Mouse (Mus musculus): ENCODE data around the gene Hyal2. TPM values are rescaled to one million over a fixed set of nuclear protein-coding genes. Genes with fewer than 3 reads are reported as not detected.
"Not testable (repeated sequence)": the region's sequence is repeated elsewhere in the genome, so short reads cannot be mapped to it uniquely, and the experiment has no call there.

Gene Hyal2
- polyA plus RNA-seq, 1 experiment from 2014 or later: 82.9 TPM

DNA sequence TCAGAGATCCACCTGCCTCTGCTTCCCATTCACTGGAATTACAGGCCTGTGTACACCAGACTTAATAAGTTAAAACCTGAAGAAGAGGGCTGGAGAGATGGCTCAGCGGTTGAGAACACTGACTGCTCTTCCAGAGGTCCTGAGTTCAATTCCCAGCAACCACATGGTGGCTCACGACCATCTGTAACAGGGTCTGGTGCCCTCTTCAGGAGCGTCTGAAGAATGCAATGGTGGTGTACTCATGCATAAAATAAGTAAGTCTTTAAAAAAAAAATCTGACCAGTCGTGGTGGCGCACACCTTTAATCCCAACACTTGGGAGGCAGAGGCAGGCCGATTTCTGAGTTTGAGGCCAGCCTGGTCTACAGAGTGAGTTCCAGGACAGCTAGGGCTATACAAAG is 6.0 kb downstream of the Hyal2 start:
- not testable (repeated sequence) for H3K9me3 ChIP-seq; H3K27me3 ChIP-seq (replicated peaks); ATAC-seq (replicated peaks); H3K27ac ChIP-seq; H3K4me2 ChIP-seq; H3K4me3 ChIP-seq; H3K9ac ChIP-seq
- 78% methylated on average over 6 of the region's 6 CpGs for WGBS
- H3K36me3 ChIP-seq (replicated peaks): peaks cover 25% of the 10 kb centered on the region
- peaks cover 33% of the 10 kb centered on the region for H3K4me1 ChIP-seq

DNA sequence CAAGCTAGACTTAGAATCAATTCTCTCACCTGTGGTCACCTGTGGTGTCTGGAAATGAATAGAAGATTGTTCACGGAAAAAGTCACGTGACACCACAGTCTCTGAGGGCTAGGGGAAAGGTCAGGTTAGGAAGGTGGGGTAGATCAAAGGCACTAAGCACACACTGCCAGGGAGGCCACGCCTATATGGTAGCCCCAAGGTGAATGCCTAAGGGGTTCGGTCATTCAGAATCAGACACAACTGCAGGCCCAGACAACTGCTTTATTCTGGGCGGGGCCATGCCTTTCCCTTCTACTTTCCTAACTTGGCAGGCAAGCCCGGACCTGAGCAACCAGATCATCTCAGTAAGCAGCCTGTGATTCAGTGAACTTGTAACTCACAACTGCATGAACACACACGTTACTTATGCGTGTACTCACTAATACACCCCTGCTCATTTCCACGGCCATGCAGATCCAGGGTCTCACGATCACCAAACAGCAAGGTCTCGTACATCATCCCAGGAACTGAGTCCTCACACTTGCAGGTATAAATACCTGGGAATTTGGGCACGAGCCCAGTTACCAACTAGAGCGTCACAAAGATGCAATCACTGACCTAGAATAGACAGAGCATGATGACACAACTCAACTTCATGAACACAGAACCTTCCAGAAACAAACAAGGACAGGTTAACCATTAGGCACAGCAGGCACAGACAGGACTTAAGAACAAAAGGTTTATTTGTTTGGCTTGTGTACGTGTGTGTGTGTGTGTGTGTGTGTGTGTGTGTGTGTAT is 8.0 kb downstream of the Hyal2 start:
- Histone ChIP-seq H3K4me2 (no peak overlapping the region), H3K4me1 (peaks cover 35% of the 10 kb centered on the region), H3K4me3 (no peak overlapping the region), H3K9me3 (no peaks in the 10 kb centered on the region), H3K36me3 (replicated peaks) (peaks cover 24% of the 10 kb centered on the region), H3K27ac (no peak overlapping the region), H3K9ac (no peak overlapping the region), H3K27me3 (replicated peaks) (no peaks in the 10 kb centered on the region)
- 90% methylated on average over 14 of the region's 14 CpGs for WGBS
- ATAC-seq (replicated peaks): no peak

- H3K9ac ChIP-seq: no peak within 1 kb of the TSS
- no peaks in the 10 kb centered on the region for H3K9me3 ChIP-seq
- H3K27ac ChIP-seq: peak within 1 kb of the TSS; percentile 43; the same call in 1 of the 2 replicates
- no peaks in the 10 kb centered on the region for H3K27me3 ChIP-seq (replicated peaks)
- peaks cover 18% of the 10 kb centered on the region for H3K36me3 ChIP-seq (replicated peaks)
- H3K4me2 ChIP-seq: peak within 1 kb of the TSS; percentile 34
- peaks cover 34% of the 10 kb centered on the region for H3K4me1 ChIP-seq
- no peak within 1 kb of the TSS for H3K4me3 ChIP-seq
- WGBS: 25% methylated on average over 16 of the region's 16 CpGs
- 0 out of 2 replicates have a peak, but pooled peaks have one; percentile 30 for ATAC-seq (replicated peaks)
These were observed 8.8 kb downstream of the Hyal2 start, which contains the start of gene Hyal1 for GRCm38 (mm10) chr9:107576357-107577107. Gene Hyal1 (plus strand): TSS chr9:107576927.

- peaks cover 4% of the 10 kb centered on the region; the same call in 1 of the 2 replicates for H3K36me3 ChIP-seq (replicated peaks)
- H3K9ac ChIP-seq: no peak overlapping the region
- H3K4me2 ChIP-seq: no peak overlapping the region
- H3K4me1 ChIP-seq: peaks cover 34% of the 10 kb centered on the region
- no peaks in the 10 kb centered on the region for H3K9me3 ChIP-seq
- H3K27me3 ChIP-seq (replicated peaks): no peaks in the 10 kb centered on the region
- no peak for ATAC-seq (replicated peaks)
- WGBS: 93% methylated on average over 10 of the region's 10 CpGs
- H3K4me3 ChIP-seq: no peak overlapping the region
- H3K27ac ChIP-seq: no peak overlapping the region
These were observed 10.1 kb downstream of the Hyal2 start for GRCm38 (mm10) chr9:107577871-107578270.

GRCm38 (mm10) chr9:107578587-107578986 is 10.8 kb downstream of the Hyal2 start, which contains the start of gene Naa80:
Gene Naa80 (plus strand): TSS chr9:107578887.
- Histone ChIP-seq H3K4me2 (no peak within 1 kb of the TSS), H3K9ac (0 out of 2 replicates have a peak within 1 kb of the TSS, but pooled peaks have one; percentile 8), H3K27me3 (replicated peaks) (no peaks in the 10 kb centered on the region), H3K27ac (no peak within 1 kb of the TSS), H3K9me3 (no peaks in the 10 kb centered on the region), H3K36me3 (replicated peaks) (peaks cover 4% of the 10 kb centered on the region; the same call in 1 of the 2 replicates), H3K4me1 (peaks cover 34% of the 10 kb centered on the region), H3K4me3 (no peak within 1 kb of the TSS)
- WGBS: 77% methylated on average over 3 of the region's 3 CpGs
- no peak for ATAC-seq (replicated peaks)

GRCm38 (mm10) chr9:107579023-107579900 is 11.5 kb downstream of the Hyal2 start:
- no peak for ATAC-seq (replicated peaks)
- WGBS: 96% methylated on average over 14 of the region's 14 CpGs
- Histone ChIP-seq H3K9ac (0 out of 2 replicates have a peak overlapping the region, but pooled peaks have one; percentile 8), H3K27ac (no peak overlapping the region), H3K4me2 (peak overlapping the region; percentile 96; the same call in 1 of the 2 replicates), H3K36me3 (replicated peaks) (peaks cover 4% of the 10 kb centered on the region; the same call in 1 of the 2 replicates), H3K4me1 (peaks cover 34% of the 10 kb centered on the region), H3K4me3 (no peak overlapping the region), H3K27me3 (replicated peaks) (no peaks in the 10 kb centered on the region), H3K9me3 (no peaks in the 10 kb centered on the region)

DNA sequence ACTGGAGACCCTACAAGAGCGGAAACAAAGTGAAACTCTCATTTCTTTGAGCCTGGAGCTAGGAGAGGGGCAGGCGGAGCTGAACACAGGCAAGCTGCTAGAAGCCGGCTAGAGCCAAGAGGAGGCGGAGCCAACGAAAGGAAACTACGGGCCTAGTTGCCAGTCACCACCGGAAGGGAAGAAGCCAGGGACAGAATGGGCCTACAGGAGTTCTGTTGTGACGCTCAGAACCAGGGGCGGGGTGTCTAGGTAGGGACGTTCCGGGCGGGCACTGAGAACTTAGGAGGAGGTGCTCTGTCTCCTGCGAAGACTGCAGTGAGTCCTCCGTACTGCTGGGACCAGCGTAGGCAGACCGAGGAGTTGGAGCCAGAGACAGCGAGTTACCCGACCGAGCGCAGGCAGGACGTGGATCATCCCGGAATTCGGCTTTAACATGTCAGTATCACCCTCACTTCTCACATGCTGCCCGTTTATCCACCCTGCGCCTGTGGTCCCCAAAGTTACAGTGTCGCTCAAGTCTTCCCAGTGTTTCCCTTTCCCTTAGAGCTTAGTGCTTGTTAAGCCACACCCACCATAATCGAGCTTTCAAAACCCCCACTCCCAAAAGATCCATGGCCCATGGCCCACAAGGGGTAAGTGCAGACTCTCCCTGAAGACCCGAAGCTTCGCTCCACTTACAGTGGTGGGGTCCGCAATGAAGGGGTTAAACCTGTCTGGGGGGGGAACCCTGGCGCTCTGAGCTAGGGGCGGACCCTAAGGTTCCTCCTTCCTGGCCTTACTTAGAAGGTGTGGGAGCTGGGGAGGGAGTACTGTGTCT is 13.0 kb downstream of the Hyal2 start, which contains the start of gene Hyal3:
Hyal3 (plus strand) TSS at position 318 of the 817 bp plus-strand sequence.
- WGBS: under 1% methylated on average over 32 of the region's 32 CpGs
- H3K36me3 ChIP-seq (replicated peaks): no peaks in the 10 kb centered on the region
- H3K4me1 ChIP-seq: peaks cover 34% of the 10 kb centered on the region
- H3K27me3 ChIP-seq (replicated peaks): no peaks in the 10 kb centered on the region
- peak within 1 kb of the TSS; percentile 96 for H3K4me2 ChIP-seq
- peak within 1 kb of the TSS; percentile 68 for H3K9ac ChIP-seq
- H3K4me3 ChIP-seq: peak within 1 kb of the TSS; percentile 57
- no peaks in the 10 kb centered on the region for H3K9me3 ChIP-seq
- H3K27ac ChIP-seq: peak within 1 kb of the TSS; percentile 82
- ATAC-seq (replicated peaks): peak; percentile 77

DNA sequence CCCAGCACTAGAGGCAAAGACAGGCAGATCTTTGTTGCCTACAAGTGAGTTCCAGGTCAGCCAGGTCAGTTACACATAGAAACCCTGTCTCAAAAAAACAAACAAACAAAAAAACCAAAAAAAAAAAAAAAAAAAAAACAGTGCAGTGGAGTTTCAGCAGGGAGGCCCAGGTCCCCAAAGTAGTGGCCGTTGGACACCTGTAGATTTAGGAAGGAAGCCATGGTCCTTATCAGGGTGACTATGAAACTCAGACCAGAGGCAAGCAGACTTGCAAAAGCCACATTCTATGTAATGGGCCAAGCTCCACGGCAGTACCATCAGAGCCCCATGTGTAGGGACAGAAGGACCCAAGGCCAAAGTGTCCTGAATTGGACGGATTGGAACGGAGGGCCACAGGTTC is 13.8 kb downstream of the Hyal2 start:
- H3K36me3 ChIP-seq (replicated peaks): no peaks in the 10 kb centered on the region
- 76% methylated on average over 4 of the region's 4 CpGs for WGBS
- peaks cover 34% of the 10 kb centered on the region for H3K4me1 ChIP-seq
- H3K9ac ChIP-seq: peak overlapping the region; percentile 68
- H3K4me2 ChIP-seq: peak overlapping the region; percentile 96
- H3K27ac ChIP-seq: peak overlapping the region; percentile 82; the same call in 1 of the 2 replicates
- no peaks in the 10 kb centered on the region for H3K9me3 ChIP-seq
- no peaks in the 10 kb centered on the region for H3K27me3 ChIP-seq (replicated peaks)
- ATAC-seq (replicated peaks): no peak
- peak overlapping the region; percentile 57 for H3K4me3 ChIP-seq

DNA sequence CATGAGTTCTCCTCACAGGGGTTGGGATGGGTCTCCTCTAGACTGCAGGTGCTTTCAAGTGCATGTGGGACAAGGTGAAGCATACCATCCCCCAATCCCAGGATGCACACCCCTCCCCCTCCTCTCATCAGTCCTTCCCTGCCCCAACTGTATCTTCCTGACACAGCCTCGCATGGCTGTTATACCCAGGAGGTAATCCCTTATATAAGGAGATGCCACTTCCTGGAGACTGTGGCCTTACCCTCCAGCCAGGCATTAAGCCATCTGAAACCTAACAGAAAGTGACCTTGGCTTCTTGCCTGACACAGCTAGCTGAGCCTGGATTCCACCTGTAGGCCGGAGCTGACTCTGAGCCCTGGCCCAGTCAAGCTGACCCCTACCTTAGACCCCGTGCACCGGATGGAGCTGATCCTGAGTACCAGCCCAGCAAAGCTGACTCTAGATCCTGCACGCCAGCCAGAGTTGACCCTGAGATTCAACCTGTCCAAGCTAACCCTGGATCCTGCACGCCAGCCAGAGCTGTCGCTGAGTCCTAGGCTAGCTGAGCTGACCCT is 14.8 kb downstream of the Hyal2 start:
- no peak overlapping the region for H3K4me2 ChIP-seq
- H3K27ac ChIP-seq: no peak overlapping the region
- H3K4me1 ChIP-seq: peaks cover 32% of the 10 kb centered on the region
- H3K4me3 ChIP-seq: no peak overlapping the region
- ATAC-seq (replicated peaks): no peak
- H3K9me3 ChIP-seq: no peaks in the 10 kb centered on the region
- no peaks in the 10 kb centered on the region for H3K27me3 ChIP-seq (replicated peaks)
- H3K9ac ChIP-seq: no peak overlapping the region
- H3K36me3 ChIP-seq (replicated peaks): no peaks in the 10 kb centered on the region
- WGBS: 88% methylated on average over 7 of the region's 7 CpGs

- H3K4me2 ChIP-seq: no peak overlapping the region
- no peak overlapping the region for H3K9ac ChIP-seq
- H3K36me3 ChIP-seq (replicated peaks): no peaks in the 10 kb centered on the region
- 93% methylated on average over 14 of the region's 14 CpGs for WGBS
- ATAC-seq (replicated peaks): no peak
- no peaks in the 10 kb centered on the region for H3K27me3 ChIP-seq (replicated peaks)
- H3K27ac ChIP-seq: no peak overlapping the region
- no peaks in the 10 kb centered on the region for H3K9me3 ChIP-seq
- H3K4me3 ChIP-seq: no peak overlapping the region
- H3K4me1 ChIP-seq: peaks cover 35% of the 10 kb centered on the region
These were observed 15.4 kb downstream of the Hyal2 start for GRCm38 (mm10) chr9:107583174-107583573.

DNA sequence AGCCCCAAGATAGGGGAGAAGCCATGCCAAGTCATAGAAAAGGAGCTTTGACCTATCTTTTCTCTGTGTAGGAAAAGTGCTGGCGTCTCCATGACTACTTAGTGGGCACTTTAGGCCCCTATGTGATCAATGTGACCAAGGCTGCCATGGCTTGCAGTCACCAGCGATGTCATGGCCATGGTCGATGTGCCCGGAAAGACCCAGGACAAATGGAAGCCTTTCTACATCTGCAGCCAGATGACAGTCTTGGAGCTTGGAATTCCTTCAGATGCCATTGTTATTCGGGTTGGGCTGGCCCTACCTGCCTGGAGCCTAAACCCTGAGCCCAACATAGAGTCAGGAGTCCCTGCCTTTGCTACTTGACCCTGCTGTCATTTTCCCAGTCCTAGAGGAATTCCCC is 18.8 kb downstream of the Hyal2 start:
- Histone ChIP-seq H3K4me1 (peaks cover 23% of the 10 kb centered on the region), H3K9me3 (no peaks in the 10 kb centered on the region), H3K27me3 (replicated peaks) (no peaks in the 10 kb centered on the region), H3K4me2 (no peak overlapping the region), H3K9ac (no peak overlapping the region), H3K4me3 (no peak overlapping the region), H3K27ac (no peak overlapping the region), H3K36me3 (replicated peaks) (peaks cover 6% of the 10 kb centered on the region; the same call in 1 of the 2 replicates)
- 89% methylated on average over 5 of the region's 5 CpGs for whole genome bisulfite sequencing
- ATAC-seq (replicated peaks): no peak

Data from midbrain, embryonic 15.5 days (tissue).